Mouse (Mus musculus) T-helper 2 cell (primary cell): Measurements from ENCODE around the gene Slc4a4.

ENCODE experiments used
- in situ Hi-C: fragments of 300-600 bp; cut with MboI, MseI; formaldehyde crosslinking; loops from one replicate; pipeline ENCODE4 v1.15.1; 2025; ENCODE audit warnings: high pct_unique_total_duplicates

Gene Slc4a4

DNA sequence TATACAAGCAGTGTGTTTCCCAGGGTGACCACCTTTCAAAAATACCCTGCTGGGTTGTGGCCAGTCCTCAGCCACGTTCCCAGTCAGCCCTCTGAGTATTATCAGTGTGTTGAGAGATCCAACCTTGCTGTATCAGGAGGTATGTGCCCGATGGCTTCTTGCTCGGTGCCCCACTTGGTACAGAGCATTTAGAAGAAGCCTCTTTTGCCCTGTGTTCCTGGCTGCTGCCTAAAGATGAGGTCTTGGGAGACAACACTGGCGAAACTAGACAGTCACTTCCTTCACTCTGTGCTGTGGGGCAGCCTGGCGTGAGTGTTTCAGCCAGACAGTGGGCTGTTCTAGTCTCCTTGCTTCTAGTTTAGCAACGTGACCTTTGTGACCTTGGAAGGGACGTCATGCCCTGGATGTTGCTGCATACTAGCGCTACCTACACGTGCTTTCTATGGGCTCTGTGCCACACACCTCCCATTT is 29.9 kb downstream of the Slc4a4 start:
- in situ Hi-C loops: no loop called here

DNA sequence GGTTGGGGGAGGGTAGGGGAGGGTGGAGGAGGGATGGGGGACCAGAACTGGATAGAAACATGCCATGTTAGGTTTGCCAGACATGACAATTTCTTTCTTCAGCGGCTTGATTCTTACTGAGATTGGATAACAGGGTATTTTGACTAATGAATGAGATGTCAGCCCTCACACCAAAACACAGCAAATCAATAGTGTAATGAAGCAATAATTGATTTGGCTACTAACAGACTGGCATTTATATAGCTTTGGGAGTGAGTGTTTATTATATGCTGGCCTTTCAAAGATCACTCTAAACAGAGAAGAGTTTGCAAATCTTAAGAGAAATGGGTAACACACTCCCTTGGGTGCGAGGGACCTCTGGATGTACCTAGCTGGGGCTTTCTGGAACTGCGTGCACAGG is 30.6 kb downstream of the Slc4a4 start:
- in situ Hi-C loops: no loop called here

DNA sequence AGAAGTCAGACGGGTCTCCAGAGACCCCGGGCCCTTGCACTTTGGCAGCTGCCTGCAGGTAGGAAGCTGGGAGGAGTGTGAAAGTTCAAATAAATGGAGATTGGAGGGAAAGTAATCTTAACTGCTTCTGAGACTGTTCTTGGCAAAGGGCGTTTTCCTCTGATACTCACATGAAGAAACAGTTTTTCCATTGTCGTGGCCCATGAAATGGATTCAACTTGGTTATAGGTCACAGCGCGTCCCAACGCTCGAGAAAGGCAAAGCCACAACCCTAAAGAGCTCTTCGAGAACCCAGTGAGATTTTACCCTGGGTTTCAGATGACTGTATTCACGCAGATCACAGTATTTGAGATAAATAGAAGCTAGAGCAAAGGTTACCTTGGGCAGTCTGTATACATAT is 31.0 kb downstream of the Slc4a4 start:
- in situ Hi-C loops: no loop called here

DNA sequence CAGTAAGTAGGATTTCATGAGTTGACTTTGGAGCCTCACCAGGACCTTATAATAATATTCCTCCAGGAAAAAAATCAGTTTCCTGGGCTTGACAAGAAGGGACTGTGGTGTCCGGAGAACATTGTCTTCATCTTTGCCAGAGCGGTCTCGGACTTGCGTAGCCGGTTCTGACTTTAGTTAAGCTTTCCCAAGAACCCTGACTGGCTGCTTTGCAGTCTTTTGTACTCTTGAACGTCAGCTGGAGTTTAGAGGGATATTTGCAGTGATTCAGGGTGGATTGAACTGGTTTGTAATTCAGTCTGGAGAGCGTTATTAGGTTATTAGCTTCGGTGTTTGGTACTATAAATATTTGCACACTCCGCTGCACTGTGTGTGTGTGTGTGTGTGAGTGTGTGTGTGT is 31.9 kb downstream of the Slc4a4 start:
- in situ Hi-C loops: no loop called here

DNA sequence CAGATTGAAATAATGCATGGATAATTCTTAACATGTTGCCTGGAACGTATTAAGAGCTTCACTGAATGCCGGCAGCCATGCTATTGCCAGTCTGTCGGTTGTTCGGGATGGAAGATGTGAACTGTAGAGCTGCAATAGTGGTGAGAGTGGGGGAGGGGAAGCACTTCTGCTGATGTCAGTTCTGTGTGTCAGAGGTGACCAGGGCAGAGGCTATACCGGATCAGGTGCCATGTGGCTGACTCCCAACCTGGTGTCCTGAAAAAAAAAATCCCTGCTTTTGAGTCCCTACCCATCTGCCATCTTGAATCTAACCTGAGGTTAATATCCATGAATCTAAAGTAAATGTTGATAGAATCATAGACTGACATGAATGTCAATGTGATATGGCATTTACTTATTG is 39.0 kb downstream of the Slc4a4 start:
- in situ Hi-C loops: no loop called here

DNA sequence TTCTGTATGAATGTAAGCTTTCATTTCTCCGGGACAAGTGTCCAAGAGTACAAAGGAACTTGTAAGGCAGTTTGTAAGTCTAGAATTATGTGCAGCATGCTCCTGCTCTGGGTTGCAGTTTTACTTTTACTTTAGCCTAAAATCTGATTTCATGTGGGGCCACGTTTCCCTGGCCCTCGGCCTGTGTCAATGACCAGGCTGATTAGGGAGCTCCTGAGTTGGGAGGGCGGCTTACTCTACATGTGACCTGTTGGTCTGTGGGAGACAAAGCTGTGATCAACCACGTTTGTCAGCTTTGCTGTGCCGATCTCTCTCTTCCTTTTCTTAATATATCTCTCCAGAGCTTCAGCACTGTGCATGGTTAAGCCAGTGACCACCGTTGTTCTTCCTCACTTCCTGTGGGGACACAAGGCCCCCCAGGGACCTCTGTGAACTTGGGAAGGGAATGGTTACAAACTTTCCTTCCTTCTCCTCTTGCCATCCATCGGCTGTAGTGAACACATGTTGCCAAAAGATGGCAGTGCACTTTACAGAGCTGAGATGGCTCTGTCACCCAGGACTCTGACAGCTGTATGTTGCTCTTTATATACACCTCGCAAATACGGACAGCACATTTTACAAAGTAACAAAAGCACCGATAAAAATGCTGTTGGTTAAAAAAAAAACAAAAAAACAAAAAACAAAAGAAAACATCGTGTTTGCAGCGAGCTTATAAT is 41.7 kb downstream of the Slc4a4 start:
- in situ Hi-C loops: no loop called here

DNA sequence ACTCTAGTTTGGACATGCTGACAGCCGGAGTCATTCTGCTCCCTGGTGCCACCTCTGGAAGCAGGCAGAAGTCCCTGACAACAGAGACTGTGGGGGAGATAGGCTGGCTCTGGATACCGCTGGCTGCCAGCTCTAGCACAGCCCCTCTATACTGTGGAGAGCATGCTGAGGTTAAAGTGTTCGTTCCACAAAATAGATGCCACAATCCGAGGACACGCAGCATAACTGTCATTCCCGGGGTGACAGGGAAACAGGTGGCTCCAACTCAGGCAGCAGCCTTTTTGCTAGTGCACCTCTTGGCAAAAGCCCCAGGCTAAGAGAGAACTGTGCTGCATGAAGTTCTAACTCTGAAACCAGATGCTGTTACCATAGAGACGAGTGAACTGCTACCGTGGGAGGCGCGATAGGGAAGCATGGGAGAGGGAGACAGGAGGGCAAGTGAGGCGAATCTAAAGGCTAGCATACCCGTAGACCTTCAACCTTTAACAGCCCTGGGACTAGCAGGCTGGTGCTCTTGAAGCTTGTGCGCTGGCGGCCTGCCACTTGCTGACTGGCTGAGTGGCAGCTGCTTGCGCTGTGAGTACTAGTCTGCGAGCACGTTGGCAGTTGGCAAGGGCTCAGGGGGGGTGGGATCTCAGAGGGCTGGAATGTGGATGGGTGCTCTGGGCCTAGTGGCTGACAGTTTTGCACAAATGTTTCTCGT is 42.9 kb downstream of the Slc4a4 start:
- in situ Hi-C loops: no loop called here

DNA sequence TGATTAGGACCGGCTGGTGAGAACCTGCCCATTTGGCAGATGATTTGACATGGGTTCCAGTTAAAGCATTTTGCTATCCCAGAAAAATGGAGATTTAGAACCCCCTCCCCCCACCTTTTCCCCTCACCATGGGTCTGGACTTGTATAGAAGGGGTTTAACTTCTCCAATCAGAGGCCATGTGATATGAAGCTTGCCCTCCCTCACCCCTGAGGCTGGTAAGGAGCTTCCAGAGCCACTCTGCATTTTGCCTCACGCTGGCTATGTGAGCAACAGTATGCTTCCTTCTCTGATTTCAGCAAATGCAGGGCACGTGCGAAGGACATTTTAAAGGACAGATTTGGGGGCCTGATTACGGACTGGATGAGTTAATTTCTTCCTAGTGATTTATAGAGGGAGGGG is 43.5 kb downstream of the Slc4a4 start:
- in situ Hi-C loops: no loop called here

DNA sequence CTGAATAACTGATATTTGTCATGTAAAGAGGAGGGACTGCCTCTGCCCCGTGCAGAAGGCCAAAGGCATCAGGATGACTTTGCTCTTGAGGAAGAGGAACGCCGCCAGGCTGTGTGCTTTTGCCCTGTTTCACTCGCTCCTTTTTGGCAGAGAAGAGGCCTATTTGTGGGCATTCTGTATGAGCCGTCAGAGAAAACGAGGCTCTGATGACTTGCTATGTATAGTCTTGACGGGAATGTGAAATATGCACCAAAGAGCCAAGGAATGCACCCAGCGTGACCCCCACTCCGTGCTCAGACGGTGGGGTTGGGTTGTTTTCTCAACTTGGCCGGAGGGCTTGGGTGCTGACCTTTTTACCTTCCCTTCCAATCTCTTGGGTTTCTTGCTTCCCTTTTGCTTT is 44.0 kb downstream of the Slc4a4 start:
- in situ Hi-C loops: no loop called here

DNA sequence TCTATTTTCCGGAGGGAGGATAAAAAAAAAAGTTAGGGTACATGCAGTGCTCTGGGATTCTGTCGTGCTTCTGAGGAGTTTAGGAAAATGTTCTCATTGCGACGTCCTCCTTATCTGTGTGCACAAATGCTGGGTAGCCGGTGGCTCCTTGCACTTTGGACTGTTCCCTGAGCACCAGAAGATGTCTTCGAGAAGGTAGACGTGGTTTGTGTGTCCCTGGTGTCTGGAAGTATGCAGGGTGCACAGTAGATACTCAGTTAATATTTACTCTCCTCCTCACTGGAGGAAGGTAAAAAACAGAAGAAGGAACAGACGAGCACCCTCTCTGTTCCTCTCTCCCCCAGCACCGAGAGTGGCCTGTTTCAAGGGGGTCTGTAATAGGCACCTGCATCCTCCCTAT is 44.6 kb downstream of the Slc4a4 start:
- in situ Hi-C loops: no loop called here

DNA sequence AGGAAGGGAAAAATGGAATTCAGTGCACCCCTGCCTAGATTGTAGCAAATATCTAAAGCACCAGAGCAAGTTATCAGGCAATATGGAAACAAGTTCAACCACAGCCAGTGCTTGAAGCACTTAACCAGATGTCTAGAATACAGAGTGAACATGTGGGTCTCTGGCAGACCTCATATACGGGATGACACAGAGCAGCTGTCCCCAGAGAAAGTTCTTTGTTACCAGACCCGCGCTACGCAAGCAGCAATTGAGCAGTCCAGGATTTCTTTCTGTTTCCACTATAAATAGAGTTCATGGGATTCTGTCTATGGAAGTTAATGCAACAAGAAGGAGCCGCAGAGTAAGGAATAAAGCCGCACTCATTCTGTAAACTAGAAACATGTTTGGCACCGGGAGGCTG is 46.8 kb downstream of the Slc4a4 start:
- in situ Hi-C loops: no loop called here

DNA sequence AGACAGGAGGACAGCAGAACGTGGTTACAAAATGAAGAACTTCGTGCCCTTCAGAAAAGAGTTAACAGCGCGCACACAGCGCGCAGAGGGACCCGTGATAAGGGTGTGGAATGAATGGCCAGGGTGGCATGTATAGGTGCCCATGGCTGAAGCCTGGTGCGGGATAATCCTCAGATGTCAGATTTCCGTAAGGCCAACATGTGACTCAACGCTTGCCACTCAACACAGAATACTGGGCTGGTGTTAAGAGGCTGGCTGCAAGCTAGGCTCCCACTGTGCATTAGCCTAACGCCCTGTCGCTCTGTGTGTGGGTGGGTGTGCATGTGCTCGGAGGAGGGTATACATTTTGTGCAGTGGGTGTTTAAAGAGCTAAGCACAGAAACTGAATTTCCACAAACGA is 47.3 kb downstream of the Slc4a4 start:
- in situ Hi-C loops: no loop called here

DNA sequence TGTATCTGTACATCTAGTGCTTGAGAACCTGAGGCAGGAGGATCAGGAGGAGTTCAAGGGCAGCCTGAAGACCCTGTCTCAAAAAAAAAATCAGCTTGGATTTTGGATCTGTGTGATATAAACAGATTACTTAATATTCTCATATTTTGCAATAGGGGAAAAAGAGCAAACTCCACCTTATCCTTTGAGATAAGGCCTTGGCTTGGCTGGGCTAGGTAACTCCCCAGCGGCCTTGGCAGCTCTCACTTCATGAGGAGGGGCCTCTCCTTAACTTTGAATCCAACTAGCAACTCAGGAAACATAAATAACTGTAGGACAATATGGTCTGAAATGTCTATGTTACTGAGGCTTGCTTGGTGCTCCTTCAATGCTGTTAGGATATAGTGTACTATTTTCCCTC is 51.6 kb downstream of the Slc4a4 start:
- in situ Hi-C loops: no loop called here

DNA sequence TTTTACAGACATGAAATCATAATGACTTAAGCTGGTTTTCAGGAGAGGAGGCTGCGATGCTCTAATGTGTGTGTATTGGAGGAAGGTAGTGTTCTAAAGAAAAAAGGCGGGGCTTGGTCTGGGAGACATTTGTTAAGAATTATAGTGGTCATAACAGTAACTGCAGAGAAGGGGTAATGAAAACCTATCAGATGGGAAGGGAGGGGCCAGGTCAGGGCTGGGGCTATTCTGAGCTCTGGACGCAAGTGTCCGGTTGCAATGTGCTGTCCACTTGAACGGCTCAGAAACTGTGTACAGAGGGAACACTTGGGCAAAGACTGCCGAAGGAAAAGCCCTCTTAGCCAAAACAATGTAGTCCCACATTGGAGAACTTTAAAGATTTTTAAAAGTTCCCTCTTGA is 52.5 kb downstream of the Slc4a4 start:
- in situ Hi-C loops: no loop called here

DNA sequence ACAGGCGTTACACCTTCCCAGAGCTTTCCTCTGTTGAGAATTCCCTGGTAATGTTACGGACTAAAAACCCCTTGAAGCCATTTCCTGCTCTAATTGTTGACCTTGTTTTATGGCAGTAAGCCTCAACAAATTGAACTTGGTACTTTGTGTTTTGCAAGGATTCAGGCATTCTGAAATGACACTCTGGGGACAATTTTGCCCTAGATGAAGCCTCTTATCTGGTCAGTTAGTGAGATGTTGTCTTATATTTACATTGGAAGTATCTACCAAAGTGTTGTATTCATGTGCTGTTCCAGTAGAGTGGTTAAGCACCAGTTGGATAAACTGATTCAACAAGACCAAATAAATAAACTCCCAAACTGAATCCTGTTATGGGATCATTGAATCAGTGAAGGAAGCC is 53.2 kb downstream of the Slc4a4 start:
- in situ Hi-C loops: no loop called here

DNA sequence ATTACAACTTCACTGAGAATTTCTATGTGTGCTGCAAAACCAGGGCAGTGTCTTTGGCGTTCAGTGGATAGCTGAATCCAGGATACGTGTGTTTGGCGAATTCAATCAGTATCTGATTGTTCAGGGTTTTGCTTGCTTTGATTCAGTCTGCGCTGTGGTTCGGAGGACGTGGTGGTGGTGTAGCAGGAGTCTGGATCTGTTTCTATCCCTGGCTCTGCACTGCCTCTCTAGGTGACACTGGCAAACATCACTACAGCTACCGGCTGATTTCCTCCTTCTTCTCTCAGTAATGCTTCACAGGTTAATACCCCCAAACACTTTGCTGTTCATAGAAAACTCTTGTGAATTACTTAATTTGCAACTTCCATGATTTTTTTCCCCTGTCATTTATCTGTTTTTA is 55.3 kb downstream of the Slc4a4 start:
- in situ Hi-C loops: no loop called here

DNA sequence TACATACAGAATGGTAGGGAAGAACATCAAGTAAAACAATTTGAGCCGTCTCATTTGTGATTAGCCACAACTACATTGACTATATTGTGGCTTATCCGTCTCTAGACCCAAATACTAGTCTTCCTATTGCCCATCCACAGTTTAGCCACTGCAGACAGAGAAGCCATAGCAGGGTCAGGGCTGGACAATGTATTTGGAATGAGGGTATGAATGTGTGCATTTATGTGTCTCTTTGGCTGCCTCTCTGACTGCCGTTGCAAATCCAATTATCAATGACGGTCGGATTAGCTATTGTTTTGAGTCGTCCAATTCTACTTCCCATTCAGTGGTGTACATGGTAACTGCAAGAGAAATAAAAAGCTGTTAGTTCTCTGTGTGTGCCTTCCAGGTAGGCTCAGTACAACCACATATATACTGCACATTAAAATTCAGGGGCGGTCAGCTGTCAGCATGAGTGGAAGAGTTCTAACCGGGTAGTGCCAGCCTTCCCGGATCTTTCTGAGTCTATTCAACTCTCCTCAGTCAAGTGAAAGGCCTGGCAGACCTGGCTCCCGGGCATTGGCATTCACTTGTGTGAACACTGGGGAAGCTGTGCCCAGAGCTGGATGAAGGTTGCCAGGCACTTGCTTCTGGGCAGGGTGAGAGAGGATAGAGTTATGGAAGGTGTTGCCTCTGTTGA is 59.2 kb downstream of the Slc4a4 start:
- in situ Hi-C loops: no loop called here

DNA sequence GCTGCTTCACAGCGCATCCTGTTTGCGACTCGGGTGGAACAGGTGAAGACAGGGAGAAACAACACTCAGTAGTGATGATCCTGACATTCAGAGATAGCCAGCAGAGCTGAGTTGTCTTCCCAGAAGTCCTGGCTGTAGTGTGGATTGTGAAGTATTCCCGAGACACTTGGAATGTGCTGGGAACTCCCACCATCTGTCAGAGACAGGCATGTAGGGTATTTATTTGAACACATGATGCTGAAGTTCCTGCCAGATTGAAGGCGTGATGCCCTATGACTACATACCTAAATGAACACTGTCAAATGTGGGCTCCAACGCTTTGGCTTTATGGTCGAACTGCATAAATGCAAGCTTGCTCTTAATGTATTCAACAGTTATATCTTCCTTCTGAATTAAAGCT is 63.7 kb downstream of the Slc4a4 start:
- in situ Hi-C loops: no loop called here

DNA sequence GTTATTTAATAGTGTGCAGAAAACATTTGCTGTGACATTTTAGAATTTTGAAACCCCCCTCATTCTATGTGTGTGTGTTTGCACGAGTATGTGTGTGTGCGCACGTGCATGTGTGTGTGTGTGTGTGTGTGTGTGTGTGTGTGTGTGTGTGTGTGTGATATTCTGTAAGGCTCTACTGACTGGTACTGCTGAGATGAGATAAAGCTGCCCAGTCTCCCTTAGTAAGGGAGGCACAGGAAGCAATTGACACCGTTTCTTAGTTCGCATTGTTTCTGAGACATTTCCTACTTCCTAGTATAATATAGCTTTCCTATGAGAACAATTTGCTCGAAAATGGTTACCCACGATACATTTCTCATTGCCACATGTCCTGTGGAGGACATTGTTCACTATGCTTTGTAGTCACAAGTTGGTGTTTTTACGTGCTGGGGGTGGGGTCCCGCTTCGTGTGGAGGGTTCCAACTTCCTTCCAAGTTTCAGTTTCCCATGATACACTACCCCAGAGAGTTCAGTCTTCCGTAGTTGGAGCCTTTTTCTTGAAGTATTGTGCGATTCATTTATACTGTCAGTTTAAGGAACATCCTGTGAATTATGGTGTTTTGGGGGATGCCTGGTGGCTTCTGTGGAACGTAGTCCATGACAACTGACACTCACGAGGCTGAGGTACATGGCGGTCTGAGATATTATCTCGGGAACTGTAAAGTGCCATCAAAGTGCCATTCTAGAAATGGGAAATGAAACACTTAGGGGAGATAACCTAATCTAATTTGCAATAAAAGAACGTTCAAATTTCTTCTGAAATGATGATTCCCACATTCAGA is 66.3 kb downstream of the Slc4a4 start:
- in situ Hi-C loops: no loop called here

DNA sequence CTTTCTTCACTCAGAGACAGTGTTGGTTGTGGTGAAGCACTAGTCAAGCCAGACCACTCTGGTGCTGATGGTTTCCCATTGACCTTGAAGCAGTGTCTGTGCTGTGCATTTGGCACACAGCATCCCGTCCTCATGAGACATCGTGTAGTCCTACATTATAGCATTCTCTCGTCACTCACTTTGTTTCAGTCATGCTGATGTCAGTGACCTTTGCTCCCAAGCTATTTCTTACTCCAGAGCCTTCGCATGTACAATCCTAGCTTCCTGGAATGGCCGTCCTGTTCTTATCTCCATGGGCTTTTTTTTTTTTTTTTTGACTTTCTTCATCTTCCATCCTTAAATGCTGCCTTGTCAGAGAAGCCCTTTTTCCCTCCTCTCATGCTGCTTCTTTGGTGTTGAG is 71.1 kb downstream of the Slc4a4 start:
- in situ Hi-C loops: no loop called here

DNA sequence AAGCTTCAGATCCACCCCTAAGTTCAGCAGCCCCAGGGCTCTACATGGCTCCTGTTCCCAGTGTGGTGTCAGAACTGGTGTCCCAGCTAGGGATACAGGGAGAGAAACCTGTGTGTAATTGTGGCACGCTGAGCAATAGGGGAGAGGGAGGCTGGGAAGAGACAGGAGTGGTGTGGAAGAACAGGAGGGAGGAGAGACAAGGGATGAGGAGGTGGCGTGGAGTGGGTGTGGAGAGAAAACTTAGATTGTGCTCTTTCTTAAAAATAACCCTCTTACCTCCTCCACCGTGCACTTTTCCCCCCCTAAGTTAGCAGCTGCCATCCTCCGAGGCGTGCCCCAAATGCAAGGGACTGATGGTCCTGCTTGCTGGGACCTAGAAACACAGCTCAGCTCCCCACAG is 72.3 kb downstream of the Slc4a4 start:
- in situ Hi-C loops: no loop called here

DNA sequence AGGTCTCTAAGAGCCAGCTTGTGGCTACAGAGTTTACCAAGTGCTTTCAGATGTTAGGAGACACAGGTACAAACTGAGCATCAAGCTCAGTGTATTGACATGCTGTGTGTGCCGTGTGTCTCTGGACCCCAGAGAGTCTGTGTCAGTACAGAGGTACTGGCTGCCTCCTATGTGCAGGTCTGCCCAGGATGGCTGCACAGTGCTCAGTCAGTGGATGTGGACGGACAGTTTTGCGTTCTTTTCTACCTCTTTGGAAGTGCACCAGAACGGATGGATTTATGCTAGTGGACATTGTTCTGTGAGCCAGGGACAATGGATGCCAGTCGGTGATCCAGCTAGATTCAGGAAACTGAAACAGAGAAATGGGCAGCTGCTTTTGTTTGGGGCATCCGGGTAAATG is 72.8 kb downstream of the Slc4a4 start:
- in situ Hi-C loops: no loop called here
